ENCODE assay signal across 10 mouse cellular contexts in the genomic region with DNA sequence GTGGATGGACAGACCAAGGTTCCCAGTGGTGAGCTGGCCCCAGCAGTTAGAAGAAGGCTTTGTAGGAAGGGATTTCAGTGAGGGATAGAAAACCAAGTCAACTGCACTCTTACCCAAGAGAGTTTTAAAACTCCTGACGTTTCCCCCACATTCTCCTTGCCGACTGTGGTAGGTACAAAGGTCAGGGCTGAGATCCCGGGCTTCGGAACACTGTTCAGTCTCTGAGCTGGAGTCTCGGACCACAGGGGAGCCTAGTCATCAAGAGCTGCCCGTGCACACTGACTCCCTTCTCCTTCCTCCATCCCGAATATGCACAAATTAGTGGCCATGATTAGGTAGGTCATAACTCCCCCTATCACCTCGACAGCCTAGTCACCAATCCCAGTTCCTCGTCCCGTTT. TPM values are rescaled to one million over a fixed set of nuclear protein-coding genes. Genes with fewer than 3 reads are reported as not detected.
DNase-seq lines count a peak whose midpoint lies in the region; ATAC-seq and TF ChIP-seq lines count a peak whose summit lies in the region.
"Had no signal": no experiment of that assay in that cellular context is flagged by ENCODE, and none has a peak within 500 bp of the region (broad histone marks: within the 10 kb centered on the region; RNA-seq: fewer than 3 reads in every experiment).

No protein-coding gene starts in this region.

- DNase-seq in cerebellum, postnatal 25 days, result peak; percentile 42 to 52
- no peak for DNase-seq in cerebellum, adult 9-10 months
- DNase-seq in kidney, adult 18-20 months, result peak; percentile 59
- DNase-seq in hindbrain, postnatal 0 days (ENCODE audit: low spot score), result no peak
- no peak for DNase-seq in midbrain, embryonic 14.5 days
- no peak for DNase-seq in layer of hippocampus, adult 11-12 months (ENCODE audit: low spot score)
- DNase-seq in ovary, postnatal 36 days (ENCODE audit: low spot score), result no peak
- DNase-seq: lung, postnatal 14 days; right cerebral cortex, postnatal 14 days had no signal

- no peak for TF ChIP-seq CTCF in hindbrain, postnatal 0 days (IDR thresholded peaks at IDR 0.05; ENCODE audit: low read depth)

- H3K9me3 ChIP-seq in kidney, embryonic 14.5 days (ENCODE audit: control insufficient read depth, low read length), result no peaks in the 10 kb centered on the region
- H3K9me3 ChIP-seq in hindbrain, postnatal 0 days (ENCODE audit: low read length), result no peaks in the 10 kb centered on the region
- H3K9me3 ChIP-seq in midbrain, embryonic 14.5 days (ENCODE audit: control insufficient read depth, low read length), result no peaks in the 10 kb centered on the region

- no peak overlapping the region for H3K9ac ChIP-seq in kidney, embryonic 14.5 days (ENCODE audit: low read depth, low read length)
- no peak overlapping the region for H3K9ac ChIP-seq in hindbrain, postnatal 0 days (replicated peaks; ENCODE audit: low read length)
- no peak overlapping the region for H3K9ac ChIP-seq in midbrain, embryonic 14.5 days (replicated peaks; ENCODE audit: low read length)

- WGBS in kidney, embryonic 14.5 days, result 67% methylated on average over 10 of the region's 10 CpGs
- 68% methylated on average over 10 of the region's 10 CpGs for WGBS in hindbrain, postnatal 0 days
- 76% methylated on average over 10 of the region's 10 CpGs for WGBS in midbrain, embryonic 14.5 days

- ATAC-seq in kidney, embryonic 14.5 days (ENCODE audit: low FRiP score, low TSS enrichment), result no peak
- ATAC-seq in hindbrain, postnatal 0 days, result no peak
- ATAC-seq in midbrain, embryonic 14.5 days (ENCODE audit: low FRiP score, low TSS enrichment), result no peak

- no peak overlapping the region for H3K4me3 ChIP-seq in kidney, embryonic 14.5 days (ENCODE audit: low read length)
- peak overlapping the region; percentile 79 for H3K4me3 ChIP-seq in hindbrain, postnatal 0 days (ENCODE audit: low read length)
- H3K4me3 ChIP-seq in midbrain, embryonic 14.5 days (replicated peaks; ENCODE audit: low read depth, low read length), result peak overlapping the region; percentile 58

- no peak overlapping the region for H3K27ac ChIP-seq in kidney, embryonic 14.5 days (ENCODE audit: low read depth, low read length)
- H3K27ac ChIP-seq in hindbrain, postnatal 0 days, result no peak overlapping the region
- no peak overlapping the region for H3K27ac ChIP-seq in midbrain, embryonic 14.5 days (replicated peaks; ENCODE audit: low read depth, low read length)

- H3K4me2 ChIP-seq in kidney, embryonic 14.5 days (replicated peaks; ENCODE audit: low read depth, low read length), result no peak overlapping the region
- peak overlapping the region; percentile 92 for H3K4me2 ChIP-seq in hindbrain, postnatal 0 days (ENCODE audit: low read depth, low read length)
- peak overlapping the region; percentile 92 for H3K4me2 ChIP-seq in midbrain, embryonic 14.5 days (ENCODE audit: low read length)

- H3K4me1 ChIP-seq in kidney, embryonic 14.5 days (ENCODE audit: control insufficient read depth, insufficient read depth, low read length), result peaks cover 5% of the 10 kb centered on the region; the same call in 1 of the 2 replicates
- H3K4me1 ChIP-seq in hindbrain, postnatal 0 days (ENCODE audit: insufficient read depth, low read length), result peaks cover 23% of the 10 kb centered on the region; the same call in 1 of the 2 replicates
- H3K4me1 ChIP-seq in midbrain, embryonic 14.5 days (ENCODE audit: control insufficient read depth, insufficient read depth, low read length), result peaks cover 19% of the 10 kb centered on the region; the same call in 1 of the 2 replicates

- peaks cover 6% of the 10 kb centered on the region; the same call in 1 of the 2 replicates for H3K27me3 ChIP-seq in kidney, embryonic 14.5 days (ENCODE audit: control insufficient read depth, insufficient read depth, low read length)
- H3K27me3 ChIP-seq in hindbrain, postnatal 0 days (ENCODE audit: insufficient read depth, low read length), result no peaks in the 10 kb centered on the region
- no peaks in the 10 kb centered on the region for H3K27me3 ChIP-seq in midbrain, embryonic 14.5 days (ENCODE audit: control insufficient read depth, insufficient read depth, low read length)

- no peaks in the 10 kb centered on the region for H3K36me3 ChIP-seq in kidney, embryonic 14.5 days (ENCODE audit: control insufficient read depth, insufficient read depth, low read length)
- H3K36me3 ChIP-seq in hindbrain, postnatal 0 days (ENCODE audit: insufficient read depth, low read length), result no peaks in the 10 kb centered on the region
- no peaks in the 10 kb centered on the region for H3K36me3 ChIP-seq in midbrain, embryonic 14.5 days (ENCODE audit: control insufficient read depth, insufficient read depth, low read length)

RNA-seq across cellular contexts. Expression of a gene that starts 1.5 kb away (rescaled TPM):
- 21.0 and 36.0 TPM in 2 replicates for polyA plus RNA-seq in kidney, embryonic 14.5 days (2014; fragmentation: Nextera tagmentation; extraction: Ambion mirVana)
- 71.7 and 110 TPM in 2 replicates for total RNA-seq in hindbrain, postnatal 0 days (2014; rRNA removed)
- 43.0 and 44.7 TPM in 2 replicates for polyA plus RNA-seq in hindbrain, postnatal 0 days (2015; fragmentation: Nextera tagmentation; extraction: Ambion mirVana)
- polyA plus RNA-seq in midbrain, embryonic 14.5 days (2014; fragmentation: Nextera tagmentation; extraction: Ambion mirVana), result 44.4 and 52.8 TPM in 2 replicates

RNA-seq across cellular contexts. Expression of a gene that starts 47.3 kb away (rescaled TPM):
- polyA plus RNA-seq in kidney, embryonic 14.5 days (2014; fragmentation: Nextera tagmentation; extraction: Ambion mirVana), result 13.5 and 18.1 TPM in 2 replicates
- total RNA-seq in hindbrain, postnatal 0 days (2014; rRNA removed), result 18.2 and 19.7 TPM in 2 replicates
- 10.9 and 11.2 TPM in 2 replicates for polyA plus RNA-seq in hindbrain, postnatal 0 days (2015; fragmentation: Nextera tagmentation; extraction: Ambion mirVana)
- polyA plus RNA-seq in midbrain, embryonic 14.5 days (2014; fragmentation: Nextera tagmentation; extraction: Ambion mirVana), result 16.2 and 18.6 TPM in 2 replicates

Comparison
In these comparisons a context has a peak if more than half of its experiments do, and no peak if none do; other contexts are left out.
1. DNase-seq: peak in cerebellum, postnatal 25 days (2 of 2) and kidney, adult 18-20 months (single experiment); none in cerebellum, adult 9-10 months (single experiment), hindbrain, postnatal 0 days (single experiment), midbrain, embryonic 14.5 days (single experiment), layer of hippocampus, adult 11-12 months (single experiment) and ovary, postnatal 36 days (single experiment).